Mouse (Mus musculus): Measurements from ENCODE around the gene Erbin. TPM values are rescaled to one million over a fixed set of nuclear protein-coding genes. Genes with fewer than 3 reads are reported as not detected.

The Erbin gene
- polyA plus RNA-seq, 1 experiment = 15.7 TPM

GRCm38 (mm10) chr13:103958607-103959123, 38.4 kb upstream of the Erbin start:
- H3K4me1 ChIP-seq (ENCODE audit: control insufficient read depth, insufficient read depth, insufficient read length, low read length) = peaks cover 2% of the 10 kb centered on the region
- H3K36me3 ChIP-seq (ENCODE audit: control insufficient read depth, insufficient read depth, low read length) = no peaks in the 10 kb centered on the region
- no peaks in the 10 kb centered on the region for H3K27me3 ChIP-seq (ENCODE audit: control insufficient read depth, insufficient read depth, low read length)
- H3K27ac ChIP-seq (ENCODE audit: insufficient read depth, low read depth, low read length) = no peak overlapping the region
- no peak overlapping the region for H3K4me3 ChIP-seq (ENCODE audit: low read depth, low read length)
- no peak for TF ChIP-seq CTCF (IDR thresholded peaks at IDR 0.05; ENCODE audit: extremely low read depth, insufficient read length, insufficient replicate concordance, low read depth, low read length)
- TF ChIP-seq POLR2A (IDR thresholded peaks at IDR 0.05; ENCODE audit: low read depth, low read length) = no peak
- WGBS = 81% methylated on average over 9 of the region's 9 CpGs

GRCm38 (mm10) chr13:103957175-103957940, 37.0 kb upstream of the Erbin start:
- no peak for TF ChIP-seq POLR2A (IDR thresholded peaks at IDR 0.05; ENCODE audit: low read depth, low read length)
- no peak for TF ChIP-seq CTCF (IDR thresholded peaks at IDR 0.05; ENCODE audit: extremely low read depth, insufficient read length, insufficient replicate concordance, low read depth, low read length)
- 12% methylated on average over 8 of the region's 8 CpGs for WGBS
- Histone ChIP-seq H3K36me3 (ENCODE audit: control insufficient read depth, insufficient read depth, low read length) (no peaks in the 10 kb centered on the region), H3K4me1 (ENCODE audit: control insufficient read depth, insufficient read depth, insufficient read length, low read length) (peaks cover 2% of the 10 kb centered on the region), H3K27ac (ENCODE audit: insufficient read depth, low read depth, low read length) (peak overlapping the region; percentile 25; the same call in 1 of the 2 replicates), H3K4me3 (ENCODE audit: low read depth, low read length) (no peak overlapping the region), H3K27me3 (ENCODE audit: control insufficient read depth, insufficient read depth, low read length) (no peaks in the 10 kb centered on the region)

- TF ChIP-seq CTCF (IDR thresholded peaks at IDR 0.05; ENCODE audit: extremely low read depth, insufficient read length, insufficient replicate concordance, low read depth, low read length) (no peak), POLR2A (IDR thresholded peaks at IDR 0.05; ENCODE audit: low read depth, low read length) (no peak)
- peaks cover 2% of the 10 kb centered on the region for H3K4me1 ChIP-seq (ENCODE audit: control insufficient read depth, insufficient read depth, insufficient read length, low read length)
- no peaks in the 10 kb centered on the region for H3K36me3 ChIP-seq (ENCODE audit: control insufficient read depth, insufficient read depth, low read length)
- H3K4me3 ChIP-seq (ENCODE audit: low read depth, low read length) = no peak overlapping the region
- WGBS = 49% methylated on average over 2 of the region's 2 CpGs
- no peaks in the 10 kb centered on the region for H3K27me3 ChIP-seq (ENCODE audit: control insufficient read depth, insufficient read depth, low read length)
- no peak overlapping the region for H3K27ac ChIP-seq (ENCODE audit: insufficient read depth, low read depth, low read length)
Measured at GRCm38 (mm10) chr13:103955652-103956051, 35.3 kb upstream of the Erbin start.

- 87% methylated on average over 7 of the region's 7 CpGs for WGBS
- Histone ChIP-seq H3K36me3 (ENCODE audit: control insufficient read depth, insufficient read depth, low read length) (no peaks in the 10 kb centered on the region), H3K27me3 (ENCODE audit: control insufficient read depth, insufficient read depth, low read length) (no peaks in the 10 kb centered on the region), H3K27ac (ENCODE audit: insufficient read depth, low read depth, low read length) (no peak overlapping the region), H3K4me3 (ENCODE audit: low read depth, low read length) (no peak overlapping the region), H3K4me1 (ENCODE audit: control insufficient read depth, insufficient read depth, insufficient read length, low read length) (no peaks in the 10 kb centered on the region; the same call in 1 of the 2 replicates)
- TF ChIP-seq POLR2A (IDR thresholded peaks at IDR 0.05; ENCODE audit: low read depth, low read length) (no peak), CTCF (IDR thresholded peaks at IDR 0.05; ENCODE audit: extremely low read depth, insufficient read length, insufficient replicate concordance, low read depth, low read length) (no peak)
Measured at GRCm38 (mm10) chr13:103951393-103951792, 31.1 kb upstream of the Erbin start.

- Histone ChIP-seq H3K27ac (ENCODE audit: insufficient read depth, low read depth, low read length) (no peak overlapping the region), H3K4me3 (ENCODE audit: low read depth, low read length) (no peak overlapping the region), H3K27me3 (ENCODE audit: control insufficient read depth, insufficient read depth, low read length) (0 out of 2 replicates have a peak, but pooled peaks cover 2% of the 10 kb centered on the region), H3K36me3 (ENCODE audit: control insufficient read depth, insufficient read depth, low read length) (no peaks in the 10 kb centered on the region), H3K4me1 (ENCODE audit: control insufficient read depth, insufficient read depth, insufficient read length, low read length) (no peaks in the 10 kb centered on the region)
- 36% methylated on average over 2 of the region's 2 CpGs for WGBS
- TF ChIP-seq POLR2A (IDR thresholded peaks at IDR 0.05; ENCODE audit: low read depth, low read length) (no peak), CTCF (IDR thresholded peaks at IDR 0.05; ENCODE audit: extremely low read depth, insufficient read length, insufficient replicate concordance, low read depth, low read length) (no peak)
Measured at GRCm38 (mm10) chr13:103940796-103941195, 20.5 kb upstream of the Erbin start.

GRCm38 (mm10) chr13:103924586-103924985, 4.3 kb upstream of the Erbin start:
- no peak overlapping the region for H3K4me3 ChIP-seq (ENCODE audit: low read depth, low read length)
- no peaks in the 10 kb centered on the region for H3K27me3 ChIP-seq (ENCODE audit: control insufficient read depth, insufficient read depth, low read length)
- no peaks in the 10 kb centered on the region for H3K4me1 ChIP-seq (ENCODE audit: control insufficient read depth, insufficient read depth, insufficient read length, low read length)
- H3K27ac ChIP-seq (ENCODE audit: insufficient read depth, low read depth, low read length) = no peak overlapping the region
- no peaks in the 10 kb centered on the region for H3K36me3 ChIP-seq (ENCODE audit: control insufficient read depth, insufficient read depth, low read length)
- WGBS = 70% methylated on average over 6 of the region's 6 CpGs
- TF ChIP-seq CTCF (IDR thresholded peaks at IDR 0.05; ENCODE audit: extremely low read depth, insufficient read length, insufficient replicate concordance, low read depth, low read length) = no peak
- TF ChIP-seq POLR2A (IDR thresholded peaks at IDR 0.05; ENCODE audit: low read depth, low read length) = no peak

- Histone ChIP-seq H3K36me3 (ENCODE audit: control insufficient read depth, insufficient read depth, low read length) (no peaks in the 10 kb centered on the region), H3K4me3 (ENCODE audit: low read depth, low read length) (no peak overlapping the region), H3K27ac (ENCODE audit: insufficient read depth, low read depth, low read length) (no peak overlapping the region), H3K4me1 (ENCODE audit: control insufficient read depth, insufficient read depth, insufficient read length, low read length) (no peaks in the 10 kb centered on the region), H3K27me3 (ENCODE audit: control insufficient read depth, insufficient read depth, low read length) (no peaks in the 10 kb centered on the region)
- no peak for TF ChIP-seq POLR2A (IDR thresholded peaks at IDR 0.05; ENCODE audit: low read depth, low read length)
- TF ChIP-seq CTCF (IDR thresholded peaks at IDR 0.05; ENCODE audit: extremely low read depth, insufficient read length, insufficient replicate concordance, low read depth, low read length) = no peak
- 89% methylated on average over 6 of the region's 6 CpGs for WGBS
Measured at GRCm38 (mm10) chr13:103923402-103924065, 3.2 kb upstream of the Erbin start.
